Comparison of ENCODE assay signal across 22 mouse cellular contexts in the genomic region with DNA sequence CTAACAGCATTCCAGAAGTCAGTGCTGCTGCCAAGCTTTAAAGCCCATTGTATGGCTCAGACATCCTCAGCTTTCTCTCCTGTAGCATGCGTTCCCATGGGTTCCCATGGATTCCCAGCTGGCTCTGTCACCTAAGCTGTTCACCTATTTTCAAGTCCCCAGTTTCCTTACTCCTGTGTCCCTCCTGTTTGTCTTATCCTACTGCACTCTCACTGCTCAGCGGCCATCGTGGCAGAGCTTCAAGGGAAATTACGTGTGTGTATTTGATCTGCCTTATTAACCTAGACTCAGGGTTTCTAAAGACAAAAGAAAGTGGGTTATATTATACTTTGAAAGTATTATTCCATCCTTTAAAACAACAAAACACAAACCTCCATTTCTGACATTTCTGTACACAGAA. TPM values are rescaled to one million over a fixed set of nuclear protein-coding genes. Genes with fewer than 3 reads are reported as not detected.
DNase-seq lines count a peak whose midpoint lies in the region; ATAC-seq and TF ChIP-seq lines count a peak whose summit lies in the region.
"Had no signal": no experiment of that assay in that cellular context is flagged by ENCODE, and none has a peak within 500 bp of the region (broad histone marks: within the 10 kb centered on the region; RNA-seq: fewer than 3 reads in every experiment).

No protein-coding gene starts in this region.

- no peaks in the 10 kb centered on the region for H3K9me3 ChIP-seq in forebrain, postnatal 0 days (ENCODE audit: low read length)
- H3K9me3 ChIP-seq in forebrain, embryonic 15.5 days: no peaks in the 10 kb centered on the region
- H3K9me3 ChIP-seq in hindbrain, embryonic 12.5 days (replicated peaks): no peaks in the 10 kb centered on the region
- H3K9me3 ChIP-seq in hindbrain, embryonic 16.5 days (ENCODE audit: control insufficient read depth, low read length): no peaks in the 10 kb centered on the region
- no peaks in the 10 kb centered on the region for H3K9me3 ChIP-seq in stomach, embryonic 14.5 days (ENCODE audit: control insufficient read depth, low read depth, low read length)
- H3K9me3 ChIP-seq in stomach, postnatal 0 days (ENCODE audit: control insufficient read depth, low read length): no peaks in the 10 kb centered on the region
- no peaks in the 10 kb centered on the region for H3K9me3 ChIP-seq in midbrain, embryonic 16.5 days (replicated peaks; ENCODE audit: control insufficient read depth, low read length, poor library complexity, severe bottlenecking)
- H3K9me3 ChIP-seq: G1E; midbrain, embryonic 12.5 days; neural tube, embryonic 13.5 days had no signal

- TF ChIP-seq CTCF in forebrain, postnatal 0 days (IDR thresholded peaks at IDR 0.05; ENCODE audit: low read depth): no peak
- no peak for TF ChIP-seq CTCF in stomach, postnatal 0 days (IDR thresholded peaks at IDR 0.05; ENCODE audit: low read depth)

- TF ChIP-seq EP300 in stomach, postnatal 0 days (optimal IDR thresholded peaks at IDR 0.05): no peak

- H3K27ac ChIP-seq in forebrain, postnatal 0 days (ENCODE audit: low read depth, low read length): peak overlapping the region; percentile 29; the same call in 1 of the 2 replicates
- no peak overlapping the region for H3K27ac ChIP-seq in forebrain, embryonic 15.5 days (replicated peaks)
- H3K27ac ChIP-seq in hindbrain, embryonic 12.5 days: peak overlapping the region; percentile 24; the same call in 1 of the 2 replicates
- H3K27ac ChIP-seq in hindbrain, embryonic 16.5 days (ENCODE audit: low read depth, low read length): no peak overlapping the region
- H3K27ac ChIP-seq in stomach, embryonic 14.5 days (ENCODE audit: low read length): peak overlapping the region; percentile 48; the same call in 1 of the 2 replicates
- no peak overlapping the region for H3K27ac ChIP-seq in stomach, postnatal 0 days (replicated peaks)
- H3K27ac ChIP-seq in midbrain, embryonic 16.5 days (ENCODE audit: low read length): no peak overlapping the region
- H3K27ac ChIP-seq: hindbrain, postnatal 0 days; kidney, postnatal 0 days; macrophage; midbrain, embryonic 12.5 days; neural tube, embryonic 13.5 days had no signal

- H3K36me3 ChIP-seq in forebrain, postnatal 0 days (ENCODE audit: insufficient read depth): no peaks in the 10 kb centered on the region
- no peaks in the 10 kb centered on the region for H3K36me3 ChIP-seq in forebrain, embryonic 15.5 days
- H3K36me3 ChIP-seq in hindbrain, embryonic 12.5 days: no peaks in the 10 kb centered on the region
- no peaks in the 10 kb centered on the region for H3K36me3 ChIP-seq in hindbrain, embryonic 16.5 days (ENCODE audit: control insufficient read depth, insufficient read depth, low read length)
- H3K36me3 ChIP-seq in stomach, embryonic 14.5 days (ENCODE audit: control insufficient read depth, insufficient read depth, low read length): no peaks in the 10 kb centered on the region
- no peaks in the 10 kb centered on the region for H3K36me3 ChIP-seq in stomach, postnatal 0 days (ENCODE audit: control insufficient read depth, insufficient read depth, low read length)
- H3K36me3 ChIP-seq in midbrain, embryonic 16.5 days (ENCODE audit: control insufficient read depth, insufficient read depth, low read length): no peaks in the 10 kb centered on the region
- H3K36me3 ChIP-seq: midbrain, embryonic 12.5 days; neural tube, embryonic 13.5 days had no signal

- no peak overlapping the region for H3K4me3 ChIP-seq in forebrain, postnatal 0 days (ENCODE audit: low read depth, low read length)
- no peak overlapping the region for H3K4me3 ChIP-seq in forebrain, embryonic 15.5 days
- H3K4me3 ChIP-seq in hindbrain, embryonic 12.5 days: no peak overlapping the region
- H3K4me3 ChIP-seq in hindbrain, embryonic 16.5 days (ENCODE audit: low read length): no peak overlapping the region
- no peak overlapping the region for H3K4me3 ChIP-seq in stomach, embryonic 14.5 days (ENCODE audit: low read depth, low read length)
- no peak overlapping the region for H3K4me3 ChIP-seq in stomach, postnatal 0 days (ENCODE audit: low read depth, low read length)
- H3K4me3 ChIP-seq in midbrain, embryonic 16.5 days (ENCODE audit: low read depth, low read length): no peak overlapping the region
- H3K4me3 ChIP-seq: gastrocnemius, adult 2 months; midbrain, embryonic 12.5 days; neural tube, embryonic 13.5 days had no signal

- no peak for DNase-seq in forebrain, postnatal 0 days
- DNase-seq in stomach, postnatal 0 days (ENCODE audit: low spot score): no peak
- DNase-seq: adrenal gland, postnatal 10 days; embryo, embryonic 11 days; gastrocnemius, adult 2 months; kidney, adult 18-20 months; lung, adult 2 months; right cerebral cortex, adult 18-20 months; thymus, adult 2 months had no signal

- no peak overlapping the region for H3K4me2 ChIP-seq in forebrain, postnatal 0 days (ENCODE audit: low read depth)
- H3K4me2 ChIP-seq in forebrain, embryonic 15.5 days (replicated peaks): no peak overlapping the region
- no peak overlapping the region for H3K4me2 ChIP-seq in hindbrain, embryonic 12.5 days (replicated peaks)
- H3K4me2 ChIP-seq in hindbrain, embryonic 16.5 days (ENCODE audit: low read length): no peak overlapping the region
- H3K4me2 ChIP-seq in stomach, embryonic 14.5 days (replicated peaks; ENCODE audit: low read depth, low read length): no peak overlapping the region
- no peak overlapping the region for H3K4me2 ChIP-seq in stomach, postnatal 0 days (replicated peaks; ENCODE audit: low read depth)
- no peak overlapping the region for H3K4me2 ChIP-seq in midbrain, embryonic 16.5 days (ENCODE audit: low read length)
- H3K4me2 ChIP-seq: midbrain, embryonic 12.5 days; neural tube, embryonic 13.5 days had no signal

- no peaks in the 10 kb centered on the region for H3K27me3 ChIP-seq in forebrain, postnatal 0 days (ENCODE audit: insufficient read depth, low read length)
- H3K27me3 ChIP-seq in forebrain, embryonic 15.5 days: no peaks in the 10 kb centered on the region
- H3K27me3 ChIP-seq in hindbrain, embryonic 12.5 days: no peaks in the 10 kb centered on the region
- H3K27me3 ChIP-seq in hindbrain, embryonic 16.5 days (replicated peaks; ENCODE audit: control insufficient read depth, insufficient read depth, low read length): no peaks in the 10 kb centered on the region
- no peaks in the 10 kb centered on the region for H3K27me3 ChIP-seq in stomach, embryonic 14.5 days (ENCODE audit: control insufficient read depth, insufficient read depth, low read length)
- H3K27me3 ChIP-seq in stomach, postnatal 0 days (ENCODE audit: control insufficient read depth, insufficient read depth, low read length): no peaks in the 10 kb centered on the region
- no peaks in the 10 kb centered on the region for H3K27me3 ChIP-seq in midbrain, embryonic 16.5 days (ENCODE audit: control insufficient read depth, insufficient read depth, low read depth, low read length)
- H3K27me3 ChIP-seq: midbrain, embryonic 12.5 days; neural tube, embryonic 13.5 days had no signal

- WGBS in forebrain, postnatal 0 days: 58% methylated on average over 4 of the region's 4 CpGs
- 64% methylated on average over 4 of the region's 4 CpGs for WGBS in forebrain, embryonic 15.5 days
- WGBS in hindbrain, embryonic 12.5 days: 65% methylated on average over 4 of the region's 4 CpGs
- WGBS in hindbrain, embryonic 16.5 days: 57% methylated on average over 4 of the region's 4 CpGs
- 65% methylated on average over 4 of the region's 4 CpGs for WGBS in stomach, embryonic 14.5 days
- WGBS in stomach, postnatal 0 days: 61% methylated on average over 4 of the region's 4 CpGs
- WGBS in midbrain, embryonic 16.5 days: 66% methylated on average over 4 of the region's 4 CpGs

- H3K4me1 ChIP-seq in forebrain, postnatal 0 days (ENCODE audit: insufficient read depth): peaks cover 4% of the 10 kb centered on the region; the same call in 1 of the 2 replicates
- 0 out of 2 replicates have a peak, but pooled peaks cover 8% of the 10 kb centered on the region for H3K4me1 ChIP-seq in forebrain, embryonic 15.5 days
- 0 out of 2 replicates have a peak, but pooled peaks cover 6% of the 10 kb centered on the region for H3K4me1 ChIP-seq in hindbrain, embryonic 12.5 days
- H3K4me1 ChIP-seq in hindbrain, embryonic 16.5 days (ENCODE audit: control insufficient read depth, insufficient read depth, low read depth, low read length): no peaks in the 10 kb centered on the region; the same call in 1 of the 2 replicates
- peaks cover 19% of the 10 kb centered on the region; the same call in 1 of the 2 replicates for H3K4me1 ChIP-seq in stomach, embryonic 14.5 days (ENCODE audit: control insufficient read depth, insufficient read depth, low read length)
- H3K4me1 ChIP-seq in stomach, postnatal 0 days (replicated peaks; ENCODE audit: control insufficient read depth, insufficient read depth): no peaks in the 10 kb centered on the region
- H3K4me1 ChIP-seq in midbrain, embryonic 16.5 days (ENCODE audit: control insufficient read depth, insufficient read depth, low read length): no peaks in the 10 kb centered on the region; the same call in 1 of the 2 replicates

- ATAC-seq in forebrain, postnatal 0 days: no peak
- ATAC-seq in forebrain, embryonic 15.5 days (replicated peaks): no peak
- ATAC-seq in hindbrain, embryonic 12.5 days (ENCODE audit: low FRiP score): no peak
- ATAC-seq in hindbrain, embryonic 16.5 days: no peak
- no peak for ATAC-seq in stomach, embryonic 14.5 days (ENCODE audit: insufficient number of reproducible peaks, insufficient read depth, low FRiP score, low read depth)
- no peak for ATAC-seq in stomach, postnatal 0 days (ENCODE audit: low FRiP score, low TSS enrichment)
- ATAC-seq in megakaryocyte-erythroid progenitor cell, adult 5-6 weeks (replicated peaks; ENCODE audit: low FRiP score, low TSS enrichment, poor library complexity, severe bottlenecking): no peak
- ATAC-seq in midbrain, embryonic 16.5 days: no peak
- ATAC-seq: activated CD4-positive, CD25-positive, alpha-beta regulatory T cell, adult 4 months had no signal

- no peak overlapping the region for H3K9ac ChIP-seq in forebrain, postnatal 0 days
- H3K9ac ChIP-seq in forebrain, embryonic 15.5 days (replicated peaks): no peak overlapping the region
- no peak overlapping the region for H3K9ac ChIP-seq in hindbrain, embryonic 12.5 days
- H3K9ac ChIP-seq in hindbrain, embryonic 16.5 days (ENCODE audit: low read depth, low read length): no peak overlapping the region
- no peak overlapping the region for H3K9ac ChIP-seq in stomach, embryonic 14.5 days (replicated peaks; ENCODE audit: low read depth, low read length)
- no peak overlapping the region for H3K9ac ChIP-seq in stomach, postnatal 0 days (ENCODE audit: low read length)
- no peak overlapping the region for H3K9ac ChIP-seq in midbrain, embryonic 16.5 days (ENCODE audit: low read depth, low read length)
- H3K9ac ChIP-seq: midbrain, embryonic 12.5 days; neural tube, embryonic 13.5 days had no signal

RNA-seq across cellular contexts. Expression of a gene that starts 54.2 kb away (rescaled TPM):
- 2.0 and 7.9 TPM in 2 replicates for total RNA-seq in forebrain, postnatal 0 days (2014; rRNA removed)
- polyA plus RNA-seq in forebrain, postnatal 0 days (2015; fragmentation: Nextera tagmentation; extraction: Ambion mirVana): 3.1 and 4.9 TPM in 2 replicates
- polyA plus RNA-seq in forebrain, embryonic 15.5 days (2015; fragmentation: Nextera tagmentation; extraction: Ambion mirVana): 2.6 and 2.7 TPM in 2 replicates
- polyA plus RNA-seq in hindbrain, embryonic 12.5 days (2016; fragmentation: Nextera tagmentation; extraction: Ambion mirVana): 42.3 and 53.1 TPM in 2 replicates
- polyA plus RNA-seq in hindbrain, embryonic 16.5 days (2015; fragmentation: Nextera tagmentation; extraction: Ambion mirVana): 5.7 and 8.5 TPM in 2 replicates
- polyA plus RNA-seq in stomach, embryonic 14.5 days (2014; fragmentation: Nextera tagmentation; extraction: Ambion mirVana): 66.1 and 70.1 TPM in 2 replicates
- 18.5 and 20.2 TPM in 2 replicates for polyA plus RNA-seq in stomach, postnatal 0 days (2015; fragmentation: Nextera tagmentation; extraction: Ambion mirVana)
- total RNA-seq in megakaryocyte-erythroid progenitor cell, adult 5-6 weeks (2014; fragmentation: Nextera tagmentation): not detected in 2 replicates
- total RNA-seq in megakaryocyte-erythroid progenitor cell, adult 5-6 weeks (2017): not detected in 2 replicates
- polyA plus RNA-seq in midbrain, embryonic 16.5 days (2015; fragmentation: Nextera tagmentation; extraction: Ambion mirVana): 4.6 TPM in 2 replicates
- polyA plus RNA-seq: G1E, macrophage had no signal

Comparison
In these comparisons a context has a peak if more than half of its experiments do, and no peak if none do; other contexts are left out.
1. H3K27ac ChIP-seq: peak in forebrain, postnatal 0 days (single experiment), hindbrain, embryonic 12.5 days (single experiment) and stomach, embryonic 14.5 days (single experiment); none in forebrain, embryonic 15.5 days (single experiment), hindbrain, embryonic 16.5 days (single experiment), stomach, postnatal 0 days (single experiment) and midbrain, embryonic 16.5 days (single experiment).